Mouse (Mus musculus): Measurements from ENCODE around the gene Tomm40. TPM values are rescaled to one million over a fixed set of nuclear protein-coding genes. Genes with fewer than 3 reads are reported as not detected.

Gene Tomm40
- polyA plus RNA-seq, 1 experiment from 2014 or later = 171 TPM

- peaks cover 4% of the 10 kb centered on the region; the same call in 1 of the 2 replicates for H3K36me3 ChIP-seq
- 0% methylated on average over 63 of the region's 63 CpGs for WGBS
- peak; percentile 88 for ATAC-seq (ENCODE audit: low FRiP score)
- H3K4me3 ChIP-seq (replicated peaks) = peak within 1 kb of the TSS; percentile 100
- peak within 1 kb of the TSS; percentile 94 for H3K27ac ChIP-seq (replicated peaks)
- no peaks in the 10 kb centered on the region for H3K27me3 ChIP-seq (replicated peaks)
- H3K9ac ChIP-seq (replicated peaks) = peak within 1 kb of the TSS; percentile 99
- peak within 1 kb of the TSS; percentile 88 for H3K4me2 ChIP-seq
- no peaks in the 10 kb centered on the region for H3K9me3 ChIP-seq (replicated peaks)
- peaks cover 47% of the 10 kb centered on the region for H3K4me1 ChIP-seq
Observed at GRCm38 (mm10) chr7:19664955-19665841, 50.0 kb downstream of the Tomm40 start, which contains the start of gene Clptm1. Gene Clptm1, minus strand, starts transcription at chr7:19665033.

- peak; percentile 57 for ATAC-seq (ENCODE audit: low FRiP score)
- Histone ChIP-seq H3K9ac (replicated peaks) (peak overlapping the region; percentile 99), H3K36me3 (peaks cover 7% of the 10 kb centered on the region; the same call in 1 of the 2 replicates), H3K4me1 (peaks cover 46% of the 10 kb centered on the region), H3K27ac (replicated peaks) (peak overlapping the region; percentile 94), H3K27me3 (replicated peaks) (no peaks in the 10 kb centered on the region), H3K9me3 (replicated peaks) (no peaks in the 10 kb centered on the region), H3K4me2 (peak overlapping the region; percentile 88), H3K4me3 (replicated peaks) (peak overlapping the region; percentile 100)
- WGBS = under 1% methylated on average over 37 of the region's 37 CpGs
Observed at GRCm38 (mm10) chr7:19664455-19664954, 50.7 kb downstream of the Tomm40 start.

GRCm38 (mm10) chr7:19663940-19664339 lies 51.3 kb downstream of the Tomm40 start:
- no peaks in the 10 kb centered on the region for H3K9me3 ChIP-seq (replicated peaks)
- H3K4me2 ChIP-seq = peak overlapping the region; percentile 88
- H3K27me3 ChIP-seq (replicated peaks) = no peaks in the 10 kb centered on the region
- 17% methylated on average over 8 of the region's 8 CpGs for WGBS
- peak overlapping the region; percentile 94; the same call in 1 of the 2 replicates for H3K27ac ChIP-seq (replicated peaks)
- peaks cover 40% of the 10 kb centered on the region for H3K4me1 ChIP-seq
- H3K9ac ChIP-seq (replicated peaks) = peak overlapping the region; percentile 99
- ATAC-seq (ENCODE audit: low FRiP score) = 0 out of 2 replicates have a peak, but pooled peaks have one; percentile 6
- H3K36me3 ChIP-seq = peaks cover 9% of the 10 kb centered on the region; the same call in 1 of the 2 replicates
- H3K4me3 ChIP-seq (replicated peaks) = peak overlapping the region; percentile 100

- H3K9me3 ChIP-seq (replicated peaks) = no peaks in the 10 kb centered on the region
- WGBS = 94% methylated on average over 2 of the region's 2 CpGs
- ATAC-seq (ENCODE audit: low FRiP score) = no peak
- no peaks in the 10 kb centered on the region for H3K27me3 ChIP-seq (replicated peaks)
- no peak overlapping the region for H3K4me2 ChIP-seq
- H3K4me1 ChIP-seq = no peaks in the 10 kb centered on the region
- no peak overlapping the region for H3K9ac ChIP-seq (replicated peaks)
- H3K36me3 ChIP-seq = peaks cover 60% of the 10 kb centered on the region
- no peak overlapping the region for H3K27ac ChIP-seq (replicated peaks)
- H3K4me3 ChIP-seq (replicated peaks) = no peak overlapping the region
Observed at GRCm38 (mm10) chr7:19652614-19653013, 62.6 kb downstream of the Tomm40 start.

Other genes with a start within 250 kb of the Tomm40 start
- 3.9 and 5.0 TPM in 2 replicates for gene Bloc1s3, start 207.1 kb downstream of the Tomm40 start, polyA plus RNA-seq (2015; fragmentation: Nextera tagmentation; extraction: Ambion mirVana)
- 39.2 and 58.6 TPM in 2 replicates for gene Trappc6a, start 207.0 kb downstream of the Tomm40 start, polyA plus RNA-seq (2015; fragmentation: Nextera tagmentation; extraction: Ambion mirVana)
- gene Nkpd1, start 197.6 kb downstream of the Tomm40 start, polyA plus RNA-seq (2015; fragmentation: Nextera tagmentation; extraction: Ambion mirVana) = 1.2 and 1.5 TPM in 2 replicates
- 41.0 and 42.3 TPM in 2 replicates for gene Ppp1r37, start 152.4 kb downstream of the Tomm40 start, polyA plus RNA-seq (2015; fragmentation: Nextera tagmentation; extraction: Ambion mirVana)
- gene Zfp296, start 138.2 kb downstream of the Tomm40 start, polyA plus RNA-seq (2015; fragmentation: Nextera tagmentation; extraction: Ambion mirVana) = 0.23 and 0.61 TPM in 2 replicates
- gene Gemin7, start 137.8 kb downstream of the Tomm40 start, polyA plus RNA-seq (2015; fragmentation: Nextera tagmentation; extraction: Ambion mirVana) = 145 and 154 TPM in 2 replicates
- 51.0 and 61.5 TPM in 2 replicates for gene Clasrp, start 111.0 kb downstream of the Tomm40 start, polyA plus RNA-seq (2015; fragmentation: Nextera tagmentation; extraction: Ambion mirVana)
- gene Relb, start 86.0 kb downstream of the Tomm40 start, polyA plus RNA-seq (2015; fragmentation: Nextera tagmentation; extraction: Ambion mirVana) = 9.6 and 12.8 TPM in 2 replicates
- gene Clptm1, start 50.4 kb downstream of the Tomm40 start, polyA plus RNA-seq (2015; fragmentation: Nextera tagmentation; extraction: Ambion mirVana) = 128 and 140 TPM in 2 replicates
- gene Apoc2, start 37.5 kb downstream of the Tomm40 start, polyA plus RNA-seq (2015; fragmentation: Nextera tagmentation; extraction: Ambion mirVana) = 1.8 TPM in 2 replicates
- not detected in 2 replicates for gene Gm44805, start 34.0 kb downstream of the Tomm40 start, polyA plus RNA-seq (2015; fragmentation: Nextera tagmentation; extraction: Ambion mirVana)
- 0.38 and 0.75 TPM in 2 replicates for gene Apoc4, start 34.0 kb downstream of the Tomm40 start, polyA plus RNA-seq (2015; fragmentation: Nextera tagmentation; extraction: Ambion mirVana)
- gene Apoc1, start 22.8 kb downstream of the Tomm40 start, polyA plus RNA-seq (2015; fragmentation: Nextera tagmentation; extraction: Ambion mirVana) = 6.5 and 7.3 TPM in 2 replicates
- gene Apoe, start 16.2 kb downstream of the Tomm40 start, polyA plus RNA-seq (2015; fragmentation: Nextera tagmentation; extraction: Ambion mirVana) = 643 and 683 TPM in 2 replicates
- gene Nectin2, start 35.0 kb upstream of the Tomm40 start, polyA plus RNA-seq (2015; fragmentation: Nextera tagmentation; extraction: Ambion mirVana) = 56.5 and 68.7 TPM in 2 replicates
- gene Bcam, start 55.6 kb upstream of the Tomm40 start, polyA plus RNA-seq (2015; fragmentation: Nextera tagmentation; extraction: Ambion mirVana) = 26.3 and 37.0 TPM in 2 replicates
- 0.69 and 2.2 TPM in 2 replicates for gene Cblc, start 81.4 kb upstream of the Tomm40 start, polyA plus RNA-seq (2015; fragmentation: Nextera tagmentation; extraction: Ambion mirVana)
- 1.2 and 5.2 TPM in 2 replicates for gene Bcl3, start 107.3 kb upstream of the Tomm40 start, polyA plus RNA-seq (2015; fragmentation: Nextera tagmentation; extraction: Ambion mirVana)
- 14.3 and 17.3 TPM in 2 replicates for gene Gm19345, start 136.6 kb upstream of the Tomm40 start, polyA plus RNA-seq (2015; fragmentation: Nextera tagmentation; extraction: Ambion mirVana)
- gene Ceacam16, start 145.9 kb upstream of the Tomm40 start, polyA plus RNA-seq (2015; fragmentation: Nextera tagmentation; extraction: Ambion mirVana) = 0.69 and 1.2 TPM in 2 replicates
- not detected in 2 replicates for gene Ceacam19, start 172.5 kb upstream of the Tomm40 start, polyA plus RNA-seq (2015; fragmentation: Nextera tagmentation; extraction: Ambion mirVana)
- 12.0 and 12.5 TPM in 2 replicates for gene Pvr, start 205.7 kb upstream of the Tomm40 start, polyA plus RNA-seq (2015; fragmentation: Nextera tagmentation; extraction: Ambion mirVana)
- 0.12 and 0.43 TPM in 2 replicates for gene Igsf23, start 235.3 kb upstream of the Tomm40 start, polyA plus RNA-seq (2015; fragmentation: Nextera tagmentation; extraction: Ambion mirVana)
- not detected in 2 replicates for gene Ceacam20, start 250.0 kb upstream of the Tomm40 start, polyA plus RNA-seq (2015; fragmentation: Nextera tagmentation; extraction: Ambion mirVana)